Mouse (Mus musculus) embryonic facial prominence, embryonic 12.5 days (tissue): Measurements from ENCODE around the gene Map2k5. TPM values are rescaled to one million over a fixed set of nuclear protein-coding genes. Genes with fewer than 3 reads are reported as not detected.

ENCODE experiments used
- ATAC-seq: fragments of 200-750 bp; cut with Nextera tagmentation; 2 replicates; pipeline ENCODE4 v1.8.0; 2017; ENCODE audit not compliant: insufficient number of reproducible peaks, insufficient read depth, low FRiP score, low TSS enrichment
- H3K27ac ChIP-seq: fragments of 300-500 bp; sonication (generic); 2 replicates; pipeline ENCODE4 v1.5.1; 2016; ENCODE audit warnings: mild to moderate bottlenecking
- H3K27me3 ChIP-seq: fragments of 300-500 bp; sonication (generic); 2 replicates; pipeline ENCODE4 v1.6.1; 2016; ENCODE audit warnings: mild to moderate bottlenecking, moderate library complexity
- H3K36me3 ChIP-seq: fragments of 300-500 bp; sonication (generic); 2 replicates; pipeline ENCODE4 v1.6.1; 2016; ENCODE audit warnings: mild to moderate bottlenecking
- H3K4me1 ChIP-seq: fragments of 300-500 bp; sonication (generic); 2 replicates; pipeline ENCODE4 v1.6.1; 2016
- H3K4me2 ChIP-seq: fragments of 300-500 bp; sonication (generic); replicated peaks from 2 replicates; pipeline ENCODE4 v1.6.1; 2016; ENCODE audit warnings: mild to moderate bottlenecking, moderate library complexity
- H3K4me3 ChIP-seq: fragments of 300-500 bp; sonication (generic); 2 replicates; pipeline ENCODE4 v1.5.1; 2016; ENCODE audit warnings: mild to moderate bottlenecking
- H3K9ac ChIP-seq: fragments of 300-500 bp; sonication (generic); 2 replicates; pipeline ENCODE4 v1.6.1; 2016; ENCODE audit warnings: mild to moderate bottlenecking, moderate library complexity
- H3K9me3 ChIP-seq: fragments of 300-500 bp; sonication (generic); 2 replicates; pipeline ENCODE4 v1.6.1; 2016; ENCODE audit warnings: mild to moderate bottlenecking, moderate library complexity
- WGBS: fragments of 180-500 bp; shearing (Covaris S2); methylation state at CpG from one replicate; pipeline ENCODE4 v1.1.7; 2016; 5-methylcytosine and 5-hydroxymethylcytosine counted together
- polyA plus RNA-seq: library from polyadenylated mRNA; unstranded; fragments of >200 nt; fragmentation: Nextera tagmentation; extraction: Ambion mirVana; gene quantifications from 2 replicates; pipeline ENCODE4 v1.2.1, GENCODE M21; 2016

Map2k5 gene
- polyA plus RNA-seq, 1 experiment from 2014 or later = 43.7 TPM

DNA sequence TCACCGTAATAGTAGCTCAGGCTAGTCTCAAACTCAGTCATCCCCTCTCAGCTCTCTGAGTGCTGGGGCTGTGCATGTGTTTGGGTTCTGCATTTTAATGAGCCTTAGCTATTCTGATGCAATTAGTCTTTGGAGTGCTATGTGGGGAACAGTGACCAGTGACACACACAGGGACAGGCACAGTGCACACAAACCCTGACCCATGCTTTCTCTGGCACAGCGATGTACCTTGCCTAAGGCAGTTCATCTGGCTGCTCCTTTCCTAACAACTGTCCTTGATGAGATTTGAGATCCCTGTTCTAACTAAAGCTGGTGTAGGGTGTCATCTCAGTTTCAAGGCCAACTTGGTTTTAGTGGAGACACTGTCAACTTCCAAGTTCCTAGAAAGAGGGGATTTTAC, 162.7 kb downstream of the Map2k5 start:
- WGBS = 83% methylated on average over 2 of the region's 2 CpGs
- Histone ChIP-seq H3K27ac (no peak overlapping the region), H3K4me2 (no peak overlapping the region), H3K9ac (no peak overlapping the region), H3K4me3 (no peak overlapping the region), H3K27me3 (no peaks in the 10 kb centered on the region), H3K9me3 (no peaks in the 10 kb centered on the region), H3K36me3 (0 out of 2 replicates have a peak, but pooled peaks cover 4% of the 10 kb centered on the region), H3K4me1 (no peaks in the 10 kb centered on the region)
- ATAC-seq = no peak

DNA sequence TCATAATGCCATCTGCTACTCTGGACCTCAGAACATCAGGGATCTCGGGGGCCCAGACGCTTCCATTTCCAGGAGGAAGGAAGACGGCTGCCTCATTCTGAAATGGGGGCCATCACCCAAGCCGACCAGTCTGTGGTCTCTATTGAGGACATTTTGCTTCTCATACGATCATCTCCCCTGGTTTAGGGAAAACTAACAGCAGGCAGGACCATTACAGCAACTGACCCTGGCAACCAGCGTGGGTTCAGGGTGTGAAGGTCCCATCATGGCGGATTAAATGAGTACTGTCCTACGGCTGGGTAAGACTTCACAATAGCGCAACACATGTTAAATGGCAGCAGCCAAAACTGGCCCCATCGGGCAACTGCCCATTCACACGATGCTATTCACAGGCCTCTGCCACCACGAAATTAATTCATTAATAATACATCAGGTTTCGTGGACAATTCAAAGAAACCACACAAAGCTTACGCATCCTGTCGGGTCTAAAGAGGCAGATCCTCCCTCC, 170.9 kb downstream of the Map2k5 start:
- H3K27me3 ChIP-seq = no peaks in the 10 kb centered on the region
- H3K9me3 ChIP-seq = no peaks in the 10 kb centered on the region
- 90% methylated on average over 15 of the region's 15 CpGs for WGBS
- H3K4me1 ChIP-seq = no peaks in the 10 kb centered on the region
- H3K4me3 ChIP-seq = no peak overlapping the region
- ATAC-seq = no peak
- H3K27ac ChIP-seq = no peak overlapping the region
- H3K4me2 ChIP-seq = no peak overlapping the region
- no peak overlapping the region for H3K9ac ChIP-seq
- peaks cover 14% of the 10 kb centered on the region; the same call in 1 of the 2 replicates for H3K36me3 ChIP-seq

DNA sequence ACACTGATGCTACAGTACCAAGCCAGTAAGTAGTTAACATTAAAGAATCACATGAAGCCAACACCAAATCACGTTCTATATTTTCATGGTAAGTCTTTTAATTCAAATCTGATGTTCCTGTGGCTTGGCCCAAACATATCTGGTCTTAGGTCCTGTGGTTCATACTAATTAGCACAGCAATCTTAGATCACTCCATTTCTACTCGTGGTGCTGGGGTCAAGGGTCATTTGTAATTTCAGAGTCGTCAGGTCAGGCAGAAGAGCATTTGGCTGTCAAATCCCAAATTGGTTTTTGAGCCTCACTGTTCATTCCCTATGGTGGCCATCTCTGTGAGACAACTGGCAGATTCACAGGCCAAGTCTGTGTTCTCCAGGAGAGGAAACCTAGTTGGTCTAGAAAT, 174.2 kb downstream of the Map2k5 start:
- no peak for ATAC-seq
- 56% methylated on average over 3 of the region's 3 CpGs for WGBS
- no peak overlapping the region for H3K27ac ChIP-seq
- no peak overlapping the region for H3K4me3 ChIP-seq
- no peak overlapping the region for H3K4me2 ChIP-seq
- H3K9ac ChIP-seq = no peak overlapping the region
- H3K9me3 ChIP-seq = no peaks in the 10 kb centered on the region
- no peaks in the 10 kb centered on the region for H3K27me3 ChIP-seq
- no peaks in the 10 kb centered on the region for H3K4me1 ChIP-seq
- peaks cover 18% of the 10 kb centered on the region; the same call in 1 of the 2 replicates for H3K36me3 ChIP-seq

DNA sequence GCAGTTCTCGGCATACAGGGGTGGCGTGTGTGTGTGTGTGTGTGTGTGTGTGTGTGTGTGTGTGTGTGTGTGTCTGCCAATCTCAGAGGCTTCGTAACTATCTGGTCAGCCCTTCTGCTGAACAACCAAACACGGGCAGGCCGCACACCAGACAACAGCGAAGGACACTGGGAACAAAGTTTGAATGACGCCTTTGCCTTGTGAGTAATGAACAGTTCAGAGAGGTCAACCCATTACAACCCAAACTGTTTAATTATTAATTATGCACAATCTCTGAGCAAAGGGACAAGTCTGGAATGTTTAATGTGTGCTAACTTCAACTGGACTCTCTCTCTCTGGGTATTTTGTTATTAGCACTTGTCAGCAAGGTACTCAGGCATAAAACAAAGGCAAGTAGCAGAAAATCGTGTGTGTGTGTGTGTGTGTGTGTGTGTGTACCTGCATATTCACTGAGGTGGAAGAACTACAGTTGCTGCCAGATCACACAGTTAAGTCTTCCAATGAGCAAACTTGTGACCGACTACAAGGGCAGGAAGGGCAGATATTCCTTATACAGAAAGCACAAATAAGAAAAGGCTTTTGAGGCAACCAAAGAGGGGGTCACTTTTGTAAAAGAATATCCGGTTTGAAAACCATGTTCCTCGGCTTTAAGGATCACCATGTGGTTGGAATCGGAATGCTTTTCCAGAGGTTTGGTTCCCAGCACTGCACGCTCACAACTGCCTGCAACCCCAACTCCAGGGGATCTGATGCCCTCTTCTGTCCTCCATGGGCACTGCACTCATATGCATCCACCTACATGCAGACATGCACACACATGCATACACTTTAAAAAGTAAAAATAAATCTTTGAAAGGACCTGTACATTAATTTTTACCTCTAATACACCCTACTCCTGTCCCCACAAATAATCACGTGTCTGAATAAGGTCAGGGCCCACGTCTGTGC, 176.1 kb downstream of the Map2k5 start:
- Histone ChIP-seq H3K27me3 (no peaks in the 10 kb centered on the region), H3K9me3 (no peaks in the 10 kb centered on the region), H3K36me3 (peaks cover 18% of the 10 kb centered on the region; the same call in 1 of the 2 replicates), H3K27ac (no peak overlapping the region), H3K4me1 (peaks cover 15% of the 10 kb centered on the region), H3K4me3 (no peak overlapping the region), H3K9ac (no peak overlapping the region), H3K4me2 (no peak overlapping the region)
- WGBS = 94% methylated on average over 15 of the region's 15 CpGs
- no peak for ATAC-seq

DNA sequence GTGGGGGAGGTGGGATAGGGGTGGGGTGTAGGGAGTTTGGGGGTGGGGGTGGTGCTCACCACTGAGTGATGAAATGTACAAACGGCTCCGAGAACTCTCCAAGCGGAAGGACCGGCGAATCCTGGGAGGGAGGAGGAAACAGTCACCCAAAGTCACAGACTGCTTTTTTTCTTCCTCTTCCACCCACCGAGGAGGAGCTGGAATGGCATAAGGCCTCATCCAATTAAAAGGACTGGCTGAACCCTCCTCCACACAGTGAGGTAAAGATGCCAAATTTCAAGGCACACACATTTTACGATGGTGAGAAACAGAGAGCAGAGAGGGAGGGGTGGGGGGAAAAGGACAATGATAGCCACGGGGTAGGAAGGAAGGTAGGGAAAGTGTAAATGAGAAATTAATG, 180.4 kb downstream of the Map2k5 start:
- Histone ChIP-seq H3K27me3 (no peaks in the 10 kb centered on the region), H3K4me2 (0 out of 2 replicates have a peak overlapping the region, but pooled peaks have one; percentile 11), H3K27ac (no peak overlapping the region), H3K9me3 (no peaks in the 10 kb centered on the region), H3K4me1 (peaks cover 32% of the 10 kb centered on the region), H3K36me3 (peaks cover 13% of the 10 kb centered on the region; the same call in 1 of the 2 replicates), H3K9ac (no peak overlapping the region), H3K4me3 (no peak overlapping the region)
- 5% methylated on average over 8 of the region's 8 CpGs for WGBS
- no peak for ATAC-seq

DNA sequence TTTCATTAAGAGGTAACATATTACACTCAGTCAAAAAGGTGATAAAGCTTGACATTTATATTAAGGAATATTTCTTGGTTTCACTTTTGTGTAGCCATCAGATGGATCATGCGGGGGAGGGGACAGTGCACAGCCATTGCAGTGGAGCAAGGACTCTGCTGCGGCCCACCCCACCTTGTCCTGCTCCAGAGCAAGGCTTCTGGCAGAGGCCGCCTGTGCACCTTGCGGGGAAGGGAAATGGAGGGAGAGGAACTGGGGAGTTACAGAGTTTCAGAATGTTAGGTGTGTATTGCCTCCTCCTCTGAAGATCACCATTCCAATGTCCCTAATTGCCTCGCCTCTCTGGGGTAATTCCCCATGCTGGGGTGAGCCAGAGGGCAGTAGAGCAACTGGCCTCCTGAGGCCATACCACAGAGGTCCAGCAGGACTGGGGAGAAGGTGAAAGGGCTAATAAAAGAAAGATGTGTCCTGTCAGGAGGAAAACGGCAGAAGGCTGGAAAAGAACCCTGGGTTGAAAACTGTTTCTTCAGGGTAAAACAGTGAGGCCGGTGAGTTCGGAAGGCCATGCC, 181.5 kb downstream of the Map2k5 start:
- Histone ChIP-seq H3K4me3 (no peak overlapping the region), H3K27me3 (no peaks in the 10 kb centered on the region), H3K27ac (no peak overlapping the region), H3K9ac (no peak overlapping the region), H3K9me3 (no peaks in the 10 kb centered on the region), H3K4me1 (peaks cover 32% of the 10 kb centered on the region), H3K4me2 (no peak overlapping the region), H3K36me3 (peaks cover 6% of the 10 kb centered on the region; the same call in 1 of the 2 replicates)
- WGBS = 26% methylated on average over 8 of the region's 8 CpGs
- ATAC-seq = 0 out of 2 replicates have a peak, but pooled peaks have one; percentile 47

DNA sequence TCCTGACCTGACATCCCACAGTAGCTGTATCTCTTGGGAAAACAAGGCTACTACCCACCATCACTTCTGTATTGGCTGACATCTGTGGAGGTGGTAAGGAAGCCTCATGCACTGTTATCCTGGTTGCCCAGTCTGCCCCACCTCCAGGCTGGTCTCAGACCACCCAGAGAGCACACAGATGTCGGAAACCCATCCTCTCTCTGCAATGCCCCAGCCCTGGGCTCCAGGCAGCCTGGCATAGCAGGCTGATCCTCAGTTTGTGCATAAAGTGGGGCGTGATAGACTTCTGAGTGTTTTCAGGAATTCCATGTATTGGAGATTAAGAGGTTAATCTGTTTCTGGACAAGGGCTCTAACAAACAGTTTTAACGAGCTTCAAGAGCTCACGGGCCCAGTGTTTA, 182.2 kb downstream of the Map2k5 start:
- no peak overlapping the region for H3K9ac ChIP-seq
- H3K36me3 ChIP-seq = peaks cover 6% of the 10 kb centered on the region; the same call in 1 of the 2 replicates
- 33% methylated on average over 4 of the region's 4 CpGs for WGBS
- H3K27ac ChIP-seq = no peak overlapping the region
- H3K4me1 ChIP-seq = peaks cover 32% of the 10 kb centered on the region
- no peak for ATAC-seq
- no peaks in the 10 kb centered on the region for H3K27me3 ChIP-seq
- H3K4me3 ChIP-seq = no peak overlapping the region
- no peaks in the 10 kb centered on the region for H3K9me3 ChIP-seq
- no peak overlapping the region for H3K4me2 ChIP-seq

DNA sequence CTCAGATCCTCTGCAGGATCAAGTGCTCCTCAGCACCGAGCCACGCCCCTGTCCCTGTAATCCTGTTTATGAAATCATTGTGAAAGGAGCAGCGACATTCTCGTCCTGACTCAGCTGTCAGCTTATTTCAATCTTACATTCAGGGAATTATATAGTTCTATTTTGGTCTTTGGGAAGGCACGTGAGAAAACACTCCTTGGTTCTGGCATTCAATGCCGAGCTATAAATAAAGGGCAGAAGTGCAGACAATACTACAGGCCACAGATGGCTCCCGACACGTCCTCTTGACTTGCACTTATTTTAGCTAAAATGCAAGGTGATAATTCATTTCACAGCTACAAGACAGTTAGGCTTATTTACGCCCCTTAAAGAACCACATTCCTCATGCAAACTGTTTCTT, 182.9 kb downstream of the Map2k5 start:
- H3K9ac ChIP-seq = no peak overlapping the region
- H3K4me1 ChIP-seq = peaks cover 32% of the 10 kb centered on the region
- H3K36me3 ChIP-seq = peaks cover 6% of the 10 kb centered on the region; the same call in 1 of the 2 replicates
- H3K27me3 ChIP-seq = no peaks in the 10 kb centered on the region
- 67% methylated on average over 9 of the region's 9 CpGs for WGBS
- no peak overlapping the region for H3K4me3 ChIP-seq
- no peak overlapping the region for H3K27ac ChIP-seq
- no peak for ATAC-seq
- H3K9me3 ChIP-seq = no peaks in the 10 kb centered on the region
- no peak overlapping the region for H3K4me2 ChIP-seq

DNA sequence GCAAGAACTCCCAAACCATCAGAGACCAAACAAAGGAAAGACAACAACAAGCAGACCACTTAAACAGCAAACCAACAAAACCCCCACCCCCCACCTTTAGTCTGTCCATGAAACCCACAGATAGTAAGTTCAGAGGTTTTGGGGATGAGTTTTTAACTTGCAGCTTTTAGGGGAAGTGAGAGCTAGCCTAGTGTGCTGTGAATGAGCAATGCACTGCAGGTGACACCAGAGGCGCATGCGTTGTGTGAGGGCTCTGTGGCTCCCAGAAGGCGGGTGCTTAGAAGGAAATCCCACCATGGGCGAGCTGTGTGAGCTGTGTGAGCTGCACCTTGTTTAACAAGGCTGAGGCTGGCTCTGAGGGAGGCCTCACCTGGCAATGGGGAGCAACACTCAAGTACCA, 184.9 kb downstream of the Map2k5 start:
- peaks cover 34% of the 10 kb centered on the region for H3K4me1 ChIP-seq
- H3K4me2 ChIP-seq = no peak overlapping the region
- H3K27me3 ChIP-seq = no peaks in the 10 kb centered on the region

DNA sequence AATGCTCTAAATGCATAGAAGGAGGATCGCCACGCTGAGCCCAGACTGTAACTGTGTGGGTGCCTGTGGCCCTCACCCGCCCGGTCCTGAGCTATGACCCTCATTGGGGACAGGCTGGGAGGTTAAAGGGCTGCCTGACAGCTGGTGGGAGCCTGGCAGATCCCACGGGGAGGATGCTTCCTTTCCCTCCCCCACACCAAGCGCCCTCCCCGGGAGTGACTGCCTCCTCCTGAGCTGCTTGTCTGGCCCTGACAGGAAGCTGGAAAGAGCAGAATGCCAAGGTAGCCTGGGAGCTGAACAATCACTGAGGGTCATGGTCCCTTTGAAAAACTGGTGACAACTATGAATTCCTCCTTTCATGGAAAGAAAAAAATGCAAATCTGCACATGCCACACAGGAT, 190.4 kb downstream of the Map2k5 start:
- 0 out of 2 replicates have a peak, but pooled peaks cover 9% of the 10 kb centered on the region for H3K27me3 ChIP-seq
- no peak overlapping the region for H3K27ac ChIP-seq
- 0 out of 2 replicates have a peak, but pooled peaks cover 3% of the 10 kb centered on the region for H3K36me3 ChIP-seq
- no peaks in the 10 kb centered on the region for H3K9me3 ChIP-seq
- ATAC-seq = no peak
- H3K4me3 ChIP-seq = no peak overlapping the region
- H3K9ac ChIP-seq = no peak overlapping the region
- H3K4me2 ChIP-seq = no peak overlapping the region
- WGBS = 15% methylated on average over 7 of the region's 7 CpGs
- peaks cover 20% of the 10 kb centered on the region for H3K4me1 ChIP-seq

More for the DNA sequence above, 184.9 kb downstream of the Map2k5 start:
- Histone ChIP-seq H3K4me3 (no peak overlapping the region), H3K36me3 (peaks cover 6% of the 10 kb centered on the region; the same call in 1 of the 2 replicates), H3K9me3 (no peaks in the 10 kb centered on the region), H3K27ac (no peak overlapping the region), H3K9ac (no peak overlapping the region)
- no peak for ATAC-seq
- WGBS = 77% methylated on average over 4 of the region's 4 CpGs

DNA sequence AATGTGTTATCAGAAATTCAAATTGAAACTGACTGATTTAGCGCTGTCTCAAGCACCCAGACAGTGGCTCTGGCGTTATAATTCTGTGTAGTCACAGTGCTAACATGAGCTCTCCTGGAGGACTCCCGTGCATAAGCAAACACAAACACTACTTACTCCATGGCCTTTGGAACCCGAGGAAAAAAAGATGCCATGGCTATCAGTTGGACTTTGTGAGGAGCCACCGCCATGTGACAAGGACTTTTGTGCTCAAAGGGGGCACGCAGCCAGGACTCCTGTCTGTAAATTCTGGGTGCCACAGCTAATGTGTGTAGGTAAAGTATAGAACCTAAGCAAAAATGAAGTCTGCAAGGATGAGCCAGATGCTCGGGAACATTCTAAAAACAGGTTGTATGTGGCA, 192.5 kb downstream of the Map2k5 start:
- H3K9ac ChIP-seq = no peak overlapping the region
- WGBS = 84% methylated on average over 7 of the region's 7 CpGs
- peaks cover 9% of the 10 kb centered on the region; the same call in 1 of the 2 replicates for H3K27me3 ChIP-seq
- H3K27ac ChIP-seq = no peak overlapping the region
- peaks cover 32% of the 10 kb centered on the region for H3K4me1 ChIP-seq
- no peaks in the 10 kb centered on the region for H3K9me3 ChIP-seq
- H3K4me3 ChIP-seq = no peak overlapping the region
- no peak for ATAC-seq
- no peak overlapping the region for H3K4me2 ChIP-seq
- H3K36me3 ChIP-seq = 0 out of 2 replicates have a peak, but pooled peaks cover 3% of the 10 kb centered on the region
